Mouse (Mus musculus) neural tube, embryonic 12.5 days (tissue): ENCODE data around the gene Frem1. TPM values are rescaled to one million over a fixed set of nuclear protein-coding genes. Genes with fewer than 3 reads are reported as not detected.

Experiments
- ATAC-seq: fragments of 200-750 bp; cut with Nextera tagmentation; 2 replicates; pipeline ENCODE4 v1.8.0; 2017; ENCODE audit warnings: low read depth, mild to moderate bottlenecking, moderate TSS enrichment, moderate library complexity; ENCODE audit not compliant: low FRiP score
- H3K27ac ChIP-seq: fragments of 300-500 bp; sonication (generic); 2 replicates; pipeline ENCODE4 v1.5.1; 2016
- H3K27me3 ChIP-seq: fragments of 300-500 bp; sonication (generic); replicated peaks from 2 replicates; pipeline ENCODE4 v1.6.1; 2016; ENCODE audit warnings: mild to moderate bottlenecking
- H3K36me3 ChIP-seq: fragments of 300-500 bp; sonication (generic); 2 replicates; pipeline ENCODE4 v1.6.1; 2016; ENCODE audit warnings: mild to moderate bottlenecking
- H3K4me1 ChIP-seq: fragments of 300-500 bp; sonication (generic); 2 replicates; pipeline ENCODE4 v1.6.1; 2016
- H3K4me2 ChIP-seq: fragments of 300-500 bp; sonication (generic); replicated peaks from 2 replicates; pipeline ENCODE4 v1.6.1; 2016; ENCODE audit warnings: mild to moderate bottlenecking
- H3K4me3 ChIP-seq: fragments of 300-500 bp; sonication (generic); 2 replicates; pipeline ENCODE4 v1.5.1; 2016
- H3K9ac ChIP-seq: fragments of 300-500 bp; sonication (generic); 2 replicates; pipeline ENCODE4 v1.6.1; 2016; ENCODE audit warnings: mild to moderate bottlenecking
- H3K9me3 ChIP-seq: fragments of 300-500 bp; sonication (generic); 2 replicates; pipeline ENCODE4 v1.6.1; 2016; ENCODE audit warnings: mild to moderate bottlenecking
- WGBS: fragments of 180-500 bp; shearing (Covaris S2); methylation state at CpG from one replicate; pipeline ENCODE4 v1.1.7; 2016; 5-methylcytosine and 5-hydroxymethylcytosine counted together
- polyA plus RNA-seq: library from polyadenylated mRNA; unstranded; fragments of >200 nt; fragmentation: Nextera tagmentation; extraction: Ambion mirVana; gene quantifications from 2 replicates; pipeline ENCODE4 v1.2.1, GENCODE M21; 2016

Frem1 gene
- polyA plus RNA-seq, 1 experiment from 2014 or later: 2.5 TPM

DNA sequence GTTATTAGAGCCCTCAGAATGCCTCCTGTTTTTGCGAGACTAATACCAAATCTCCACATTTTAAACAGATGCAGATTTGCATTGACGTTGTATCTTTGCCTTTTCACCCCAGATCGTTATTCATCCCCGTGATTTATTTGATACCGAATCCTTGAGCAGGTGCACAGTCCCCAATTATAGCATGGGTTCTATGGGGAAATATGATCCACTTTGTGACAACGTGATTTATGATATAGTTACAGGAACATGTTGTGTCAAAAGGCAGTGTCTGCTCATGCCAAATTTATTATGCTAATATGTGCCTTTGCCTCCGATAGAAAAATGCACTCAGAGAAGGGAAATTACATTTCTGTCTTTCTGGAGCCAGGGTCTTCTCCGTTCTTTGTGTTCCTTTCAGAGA is 102.6 kb downstream of the Frem1 start:
- Histone ChIP-seq H3K4me2 (no peak overlapping the region), H3K4me1 (peaks cover 5% of the 10 kb centered on the region; the same call in 1 of the 2 replicates), H3K9ac (no peak overlapping the region), H3K27ac (no peak overlapping the region), H3K9me3 (no peaks in the 10 kb centered on the region), H3K27me3 (no peaks in the 10 kb centered on the region), H3K36me3 (no peaks in the 10 kb centered on the region; the same call in 1 of the 2 replicates), H3K4me3 (no peak overlapping the region)
- no peak for ATAC-seq
- WGBS: 65% methylated on average over 8 of the region's 8 CpGs

DNA sequence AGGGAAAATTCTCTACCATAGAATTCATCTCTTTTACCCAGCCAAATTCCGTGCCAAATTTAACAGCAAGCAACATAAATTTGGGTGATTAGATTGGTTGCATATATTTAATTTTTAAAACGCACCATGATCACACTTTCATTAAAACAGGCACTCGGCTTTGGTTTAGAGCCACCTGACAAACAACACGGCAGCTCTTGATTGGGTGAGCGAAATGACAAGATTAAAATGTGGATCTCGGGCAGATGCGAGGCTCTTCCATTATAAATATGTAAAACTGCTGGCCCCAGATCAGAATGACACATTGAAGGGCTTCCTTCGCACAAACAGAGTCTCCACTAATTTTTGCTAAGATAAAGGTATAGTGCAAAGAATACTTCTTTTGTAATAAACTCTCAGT is 105.4 kb downstream of the Frem1 start:
- no peak overlapping the region for H3K9ac ChIP-seq
- H3K4me1 ChIP-seq: peaks cover 5% of the 10 kb centered on the region; the same call in 1 of the 2 replicates
- H3K27me3 ChIP-seq: no peaks in the 10 kb centered on the region
- 74% methylated on average over 8 of the region's 8 CpGs for WGBS
- H3K9me3 ChIP-seq: no peaks in the 10 kb centered on the region
- no peak overlapping the region for H3K27ac ChIP-seq
- H3K4me3 ChIP-seq: no peak overlapping the region
- no peak overlapping the region for H3K4me2 ChIP-seq
- H3K36me3 ChIP-seq: no peaks in the 10 kb centered on the region; the same call in 1 of the 2 replicates
- no peak for ATAC-seq

DNA sequence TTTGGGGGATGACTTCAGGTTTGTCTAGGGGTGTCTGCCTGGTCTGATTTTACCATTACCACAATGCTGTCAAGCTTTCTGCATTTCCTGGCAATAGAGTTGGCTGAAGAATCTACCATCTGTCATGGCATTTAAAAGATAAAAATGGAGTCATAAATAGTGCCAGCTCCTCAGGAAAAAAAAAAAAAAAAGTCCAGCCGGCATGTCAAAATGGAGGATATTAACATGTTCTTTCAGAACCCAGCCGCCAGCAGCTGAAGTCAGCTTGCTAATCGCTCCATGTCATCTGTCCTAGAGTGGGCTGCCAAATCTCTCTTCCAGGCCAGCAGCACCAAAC is 105.9 kb downstream of the Frem1 start:
- H3K27ac ChIP-seq: no peak overlapping the region
- ATAC-seq: peak; percentile 42
- H3K4me1 ChIP-seq: peaks cover 5% of the 10 kb centered on the region; the same call in 1 of the 2 replicates
- H3K9ac ChIP-seq: no peak overlapping the region
- H3K27me3 ChIP-seq: no peaks in the 10 kb centered on the region
- H3K4me2 ChIP-seq: no peak overlapping the region
- H3K4me3 ChIP-seq: no peak overlapping the region
- H3K9me3 ChIP-seq: no peaks in the 10 kb centered on the region
- no peaks in the 10 kb centered on the region; the same call in 1 of the 2 replicates for H3K36me3 ChIP-seq
- WGBS: 63% methylated on average over 3 of the region's 3 CpGs

GRCm38 (mm10) chr4:82945572-82946275 is 106.4 kb downstream of the Frem1 start:
- Histone ChIP-seq H3K4me1 (peaks cover 3% of the 10 kb centered on the region; the same call in 1 of the 2 replicates), H3K9me3 (no peaks in the 10 kb centered on the region), H3K36me3 (no peaks in the 10 kb centered on the region; the same call in 1 of the 2 replicates), H3K4me2 (0 out of 2 replicates have a peak overlapping the region, but pooled peaks have one; percentile 8), H3K4me3 (no peak overlapping the region), H3K27ac (no peak overlapping the region), H3K27me3 (no peaks in the 10 kb centered on the region), H3K9ac (no peak overlapping the region)
- 67% methylated on average over 9 of the region's 9 CpGs for WGBS
- peak; percentile 64 for ATAC-seq

DNA sequence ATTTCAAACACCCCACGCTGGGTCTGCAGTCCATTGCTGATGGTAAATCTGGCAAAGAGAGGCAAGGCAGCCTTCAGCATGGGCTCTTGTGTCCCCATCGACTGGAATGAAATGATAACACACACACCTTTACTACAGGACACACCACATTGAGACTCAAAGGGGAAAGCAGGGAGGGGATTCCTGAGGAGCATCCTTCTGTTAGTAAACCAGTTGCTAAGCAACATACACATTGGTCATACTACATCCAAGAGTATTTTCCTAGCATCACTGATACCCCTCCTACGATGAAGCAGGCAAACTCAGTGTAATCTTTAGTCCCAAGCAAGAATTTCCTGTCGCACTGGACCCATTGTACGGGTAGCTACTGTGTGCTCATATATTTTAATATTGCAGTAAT is 111.5 kb downstream of the Frem1 start:
- Histone ChIP-seq H3K27me3 (no peaks in the 10 kb centered on the region), H3K4me2 (no peak overlapping the region), H3K36me3 (no peaks in the 10 kb centered on the region), H3K9me3 (no peaks in the 10 kb centered on the region), H3K4me3 (no peak overlapping the region), H3K27ac (no peak overlapping the region), H3K4me1 (no peaks in the 10 kb centered on the region), H3K9ac (no peak overlapping the region)
- no peak for ATAC-seq
- 87% methylated on average over 5 of the region's 5 CpGs for WGBS

- no peaks in the 10 kb centered on the region for H3K36me3 ChIP-seq
- no peak overlapping the region for H3K4me3 ChIP-seq
- H3K4me1 ChIP-seq: no peaks in the 10 kb centered on the region
- no peaks in the 10 kb centered on the region for H3K27me3 ChIP-seq
- no peaks in the 10 kb centered on the region for H3K9me3 ChIP-seq
- no peak overlapping the region for H3K4me2 ChIP-seq
- ATAC-seq: no peak
- 89% methylated on average over 13 of the region's 13 CpGs for WGBS
- H3K27ac ChIP-seq: no peak overlapping the region
- no peak overlapping the region for H3K9ac ChIP-seq
Measured at GRCm38 (mm10) chr4:82940248-82940647, 111.9 kb downstream of the Frem1 start.

DNA sequence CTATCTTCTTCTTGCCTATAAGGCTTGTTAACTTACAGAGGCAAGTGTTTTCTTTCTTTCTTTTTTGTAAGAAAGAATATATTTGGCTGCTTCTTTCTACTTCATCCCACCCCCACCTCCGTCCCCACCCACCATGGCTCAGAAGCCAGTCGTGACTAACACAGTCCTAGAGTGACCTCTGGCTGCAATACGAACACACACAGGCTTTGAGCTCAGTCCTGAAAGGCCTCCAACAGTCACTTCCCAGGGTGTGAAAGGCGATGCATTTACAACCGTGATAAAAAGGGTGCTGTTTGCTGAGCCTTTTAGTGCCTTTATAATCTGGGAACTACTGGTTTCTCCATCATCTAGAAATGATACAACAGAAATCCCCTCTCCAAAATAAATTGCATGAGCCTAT is 117.8 kb downstream of the Frem1 start:
- H3K4me2 ChIP-seq: peak overlapping the region; percentile 48

DNA sequence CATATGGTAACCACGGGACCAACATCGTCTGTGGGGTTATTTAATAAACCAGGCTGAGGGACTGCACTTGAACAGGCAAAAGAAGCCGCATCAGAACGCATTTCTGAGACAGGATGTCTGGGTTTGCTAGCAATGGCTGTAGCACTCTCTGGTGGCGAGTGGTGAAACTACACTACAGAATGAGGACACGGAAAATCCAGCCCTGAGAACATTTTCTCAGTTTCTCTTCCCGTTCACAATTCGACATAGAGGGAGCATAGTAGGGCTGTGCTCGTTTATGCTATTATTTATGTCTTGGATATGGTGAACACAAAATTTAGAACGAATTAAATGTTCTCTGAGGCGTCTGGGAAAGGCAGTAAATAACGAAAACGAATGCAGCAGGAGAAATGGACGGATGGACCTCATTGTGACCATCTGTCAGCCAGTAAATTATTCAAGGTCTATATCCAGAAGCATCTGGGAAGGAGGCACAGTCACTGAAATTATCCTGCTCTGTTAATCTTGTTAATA is 118.4 kb downstream of the Frem1 start:
- Histone ChIP-seq H3K36me3 (no peaks in the 10 kb centered on the region), H3K27ac (no peak overlapping the region), H3K9ac (peak overlapping the region; percentile 26; the same call in 1 of the 2 replicates), H3K4me1 (no peaks in the 10 kb centered on the region; the same call in 1 of the 2 replicates), H3K4me3 (peak overlapping the region; percentile 12; the same call in 1 of the 2 replicates), H3K27me3 (no peaks in the 10 kb centered on the region), H3K4me2 (peak overlapping the region; percentile 48), H3K9me3 (no peaks in the 10 kb centered on the region)
- 6% methylated on average over 14 of the region's 14 CpGs for WGBS
- peak; percentile 84 for ATAC-seq

More for the DNA sequence above, 117.8 kb downstream of the Frem1 start:
- Histone ChIP-seq H3K27ac (no peak overlapping the region), H3K9ac (no peak overlapping the region), H3K36me3 (no peaks in the 10 kb centered on the region), H3K9me3 (no peaks in the 10 kb centered on the region), H3K27me3 (no peaks in the 10 kb centered on the region), H3K4me1 (no peaks in the 10 kb centered on the region; the same call in 1 of the 2 replicates), H3K4me3 (no peak overlapping the region)
- 4% methylated on average over 5 of the region's 5 CpGs for WGBS
- ATAC-seq: peak; percentile 97

DNA sequence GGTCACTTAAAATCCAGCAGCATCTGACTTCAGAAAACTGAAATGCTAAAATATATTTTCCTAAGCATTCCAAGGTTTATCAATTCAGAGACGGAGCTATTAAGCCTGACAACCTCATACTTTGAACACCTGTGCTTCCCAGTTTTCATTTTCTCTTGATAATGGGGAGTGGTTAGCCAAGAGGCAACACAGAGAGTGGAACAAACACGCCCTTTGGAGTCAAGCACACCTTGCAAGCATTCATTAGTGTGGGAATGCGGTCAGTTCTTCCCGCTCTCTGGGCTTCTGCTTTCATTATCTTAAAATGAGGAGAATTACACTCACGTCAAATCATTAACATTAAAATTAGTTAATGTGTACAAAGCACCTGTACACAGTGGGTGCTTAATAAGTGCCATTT is 122.1 kb downstream of the Frem1 start:
- no peak overlapping the region for H3K27ac ChIP-seq
- no peaks in the 10 kb centered on the region; the same call in 1 of the 2 replicates for H3K4me1 ChIP-seq
- H3K27me3 ChIP-seq: no peaks in the 10 kb centered on the region
- ATAC-seq: no peak
- WGBS: 89% methylated on average over 5 of the region's 5 CpGs
- H3K9me3 ChIP-seq: no peaks in the 10 kb centered on the region
- no peak overlapping the region for H3K4me2 ChIP-seq
- H3K9ac ChIP-seq: no peak overlapping the region
- H3K4me3 ChIP-seq: no peak overlapping the region
- H3K36me3 ChIP-seq: no peaks in the 10 kb centered on the region

- H3K4me2 ChIP-seq: no peak overlapping the region
- no peak for ATAC-seq
- no peaks in the 10 kb centered on the region for H3K4me1 ChIP-seq
- no peaks in the 10 kb centered on the region for H3K9me3 ChIP-seq
- no peaks in the 10 kb centered on the region for H3K36me3 ChIP-seq
- no peak overlapping the region for H3K4me3 ChIP-seq
- H3K27me3 ChIP-seq: no peaks in the 10 kb centered on the region
- no peak overlapping the region for H3K27ac ChIP-seq
- no peak overlapping the region for H3K9ac ChIP-seq
- WGBS: 85% methylated on average over 4 of the region's 4 CpGs
Measured at GRCm38 (mm10) chr4:82921962-82922361, 130.2 kb downstream of the Frem1 start.

DNA sequence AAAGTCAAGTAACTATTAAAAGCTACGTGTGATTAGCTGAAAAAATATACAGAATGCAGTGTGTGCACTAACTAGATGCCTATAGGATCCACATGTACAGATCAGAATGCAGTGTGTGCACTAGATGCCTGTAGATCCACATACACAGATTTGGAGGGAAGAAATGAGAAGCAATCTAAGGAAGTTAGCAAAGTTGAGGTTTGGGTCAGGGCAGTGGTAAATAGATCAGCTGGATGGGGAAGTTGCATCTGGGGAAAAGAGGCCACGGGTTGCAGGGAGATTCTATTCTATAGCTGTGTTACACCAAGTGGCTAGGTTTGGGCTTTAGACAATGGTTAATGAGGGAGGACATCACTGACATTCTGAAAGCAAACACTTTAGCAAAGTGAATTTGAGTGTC is 133.5 kb downstream of the Frem1 start:
- H3K36me3 ChIP-seq: no peaks in the 10 kb centered on the region
- H3K4me1 ChIP-seq: peaks cover 13% of the 10 kb centered on the region; the same call in 1 of the 2 replicates
- H3K27ac ChIP-seq: no peak overlapping the region
- H3K9me3 ChIP-seq: no peaks in the 10 kb centered on the region
- no peak overlapping the region for H3K4me2 ChIP-seq
- H3K4me3 ChIP-seq: no peak overlapping the region
- no peak overlapping the region for H3K9ac ChIP-seq
- no peak for ATAC-seq
- H3K27me3 ChIP-seq: no peaks in the 10 kb centered on the region
- WGBS: 63% methylated on average over 2 of the region's 2 CpGs

DNA sequence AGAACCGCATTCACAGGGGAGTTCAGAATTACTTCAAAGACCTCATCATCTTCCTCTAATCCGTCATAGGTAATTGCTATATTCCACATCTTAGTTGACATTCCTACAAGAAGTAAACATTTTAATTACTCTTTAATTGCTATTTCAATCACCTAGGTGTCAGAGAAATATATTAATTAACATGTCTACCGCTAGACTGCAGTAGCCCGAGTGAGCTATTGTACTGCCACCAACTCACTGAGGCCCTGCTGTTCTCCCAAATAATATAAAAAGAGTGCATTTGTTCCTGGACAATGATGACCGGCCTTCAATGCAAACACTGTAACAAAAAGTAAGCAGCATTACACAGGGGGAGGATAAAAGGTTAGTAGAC is 135.5 kb downstream of the Frem1 start:
- peak; percentile 62; the same call in 1 of the 2 replicates for ATAC-seq
- H3K4me1 ChIP-seq: peaks cover 13% of the 10 kb centered on the region; the same call in 1 of the 2 replicates
- WGBS: 24% methylated on average over 5 of the region's 5 CpGs
- no peak overlapping the region for H3K27ac ChIP-seq
- H3K36me3 ChIP-seq: no peaks in the 10 kb centered on the region
- H3K4me2 ChIP-seq: peak overlapping the region; percentile 31
- no peaks in the 10 kb centered on the region for H3K27me3 ChIP-seq
- H3K9me3 ChIP-seq: no peaks in the 10 kb centered on the region
- no peak overlapping the region for H3K4me3 ChIP-seq
- no peak overlapping the region for H3K9ac ChIP-seq
